Mouse (Mus musculus) inflammation-experienced regulatory T-cells, adult 6 months (primary cell): ENCODE measurements at regions not wholly inside any gene's neighbourhood (a gene's known extent, or its start where the extent isn't known, plus 50 kb on each side); places are given as distances from the start of the nearest gene placed in this dataset.
"Not testable (repeated sequence)": the region's sequence is repeated elsewhere in the genome, so short reads cannot be mapped to it uniquely, and the experiment has no call there.

Experiments
- ATAC-seq: one replicate; pipeline ENCODE4 v1.8.0; 2017

GRCm38 (mm10) chr8:37048912-37049692 lies 55.7 kb downstream of the AI429214 start:
- no peak for ATAC-seq

GRCm38 (mm10) chr8:37049969-37050683 lies 56.7 kb downstream of the AI429214 start:
- no peak for ATAC-seq

GRCm38 (mm10) chr8:37050684-37051028 lies 57.3 kb downstream of the AI429214 start:
- ATAC-seq = no peak

- ATAC-seq = no peak
Measured at GRCm38 (mm10) chr8:37056376-37056775, 63.0 kb downstream of the AI429214 start.

- ATAC-seq = no peak
Measured at GRCm38 (mm10) chr8:37058390-37058789, 65.0 kb downstream of the AI429214 start.

GRCm38 (mm10) chr8:37062012-37062944 lies 68.9 kb downstream of the AI429214 start:
- ATAC-seq = peak; percentile 43

GRCm38 (mm10) chr8:37063764-37064331 lies 70.4 kb downstream of the AI429214 start:
- ATAC-seq = peak; percentile 52

- ATAC-seq = no peak
Measured at GRCm38 (mm10) chr8:37072905-37073304, 79.5 kb downstream of the AI429214 start.

GRCm38 (mm10) chr8:37099727-37100126 lies 106.3 kb downstream of the AI429214 start:
- no peak for ATAC-seq

GRCm38 (mm10) chr8:37112386-37112785 lies 119.0 kb downstream of the AI429214 start:
- not testable (repeated sequence) for ATAC-seq

GRCm38 (mm10) chr8:37125834-37126233 lies 132.4 kb downstream of the AI429214 start:
- no peak for ATAC-seq

GRCm38 (mm10) chr8:37129670-37130069 lies 136.3 kb downstream of the AI429214 start:
- no peak for ATAC-seq

- ATAC-seq = no peak
Measured at GRCm38 (mm10) chr8:37131988-37132387, 138.6 kb downstream of the AI429214 start.

GRCm38 (mm10) chr8:37134192-37134964 lies 141.0 kb downstream of the AI429214 start:
- no peak for ATAC-seq

- ATAC-seq = no peak
Measured at GRCm38 (mm10) chr8:37150286-37150685, 156.9 kb downstream of the AI429214 start.

- no peak for ATAC-seq
Measured at GRCm38 (mm10) chr8:37154361-37154760, 161.0 kb downstream of the AI429214 start.

GRCm38 (mm10) chr8:37154946-37155345 lies 161.5 kb downstream of the AI429214 start:
- ATAC-seq = no peak

- no peak for ATAC-seq
Measured at GRCm38 (mm10) chr8:37159481-37159880, 166.1 kb downstream of the AI429214 start.

- ATAC-seq = no peak
Measured at GRCm38 (mm10) chr8:37196859-37197258, 203.5 kb downstream of the AI429214 start.

- no peak for ATAC-seq
Measured at GRCm38 (mm10) chr8:37215894-37216293, 222.5 kb downstream of the AI429214 start.

GRCm38 (mm10) chr8:37227091-37227490 lies 233.7 kb downstream of the AI429214 start:
- ATAC-seq = no peak

GRCm38 (mm10) chr8:37237306-37237705 lies 243.9 kb downstream of the AI429214 start:
- ATAC-seq = no peak
